Mouse (Mus musculus): ENCODE measurements around the gene Riox2. TPM values are rescaled to one million over a fixed set of nuclear protein-coding genes. Genes with fewer than 3 reads are reported as not detected.

The Riox2 gene
- total RNA-seq, 2 experiments from 2014 or later, result 16.6 to 17.9 TPM

- intact Hi-C loops (cut with DNase I), result no loop called here
- no peak for DNase-seq (ENCODE audit: low spot score)
These were observed 45.4 kb downstream of the Riox2 start for GRCm38 (mm10) chr16:59516965-59517364.

GRCm38 (mm10) chr16:59517447-59518219, 46.1 kb downstream of the Riox2 start:
- no peak for DNase-seq (ENCODE audit: low spot score)
- intact Hi-C loops (cut with DNase I), result no loop called here

- DNase-seq (ENCODE audit: low spot score), result no peak
- intact Hi-C loops (cut with DNase I), result no loop called here
These were observed 50.3 kb downstream of the Riox2 start for GRCm38 (mm10) chr16:59521752-59522423.

DNA sequence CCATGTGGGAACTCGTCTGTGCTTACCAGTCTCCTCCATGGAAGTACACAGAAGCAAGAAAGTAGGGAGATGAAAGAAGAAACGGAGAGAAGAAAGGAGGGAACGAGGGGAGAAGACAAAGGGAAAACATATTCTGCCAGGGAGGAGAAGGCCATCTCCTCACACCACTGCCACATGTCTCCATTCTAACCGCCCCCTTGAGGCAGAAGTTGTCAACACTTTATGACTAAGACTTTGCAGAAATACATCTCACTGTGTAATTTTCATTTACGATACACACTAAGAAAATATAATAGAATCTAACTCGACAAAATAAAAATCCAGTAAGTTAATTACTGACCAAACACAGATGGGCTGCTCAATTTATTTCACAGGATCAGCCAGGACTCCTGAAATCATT, 55.4 kb downstream of the Riox2 start:
- intact Hi-C loops (cut with DNase I), result no loop called here
- no peak for DNase-seq (ENCODE audit: low spot score)

DNA sequence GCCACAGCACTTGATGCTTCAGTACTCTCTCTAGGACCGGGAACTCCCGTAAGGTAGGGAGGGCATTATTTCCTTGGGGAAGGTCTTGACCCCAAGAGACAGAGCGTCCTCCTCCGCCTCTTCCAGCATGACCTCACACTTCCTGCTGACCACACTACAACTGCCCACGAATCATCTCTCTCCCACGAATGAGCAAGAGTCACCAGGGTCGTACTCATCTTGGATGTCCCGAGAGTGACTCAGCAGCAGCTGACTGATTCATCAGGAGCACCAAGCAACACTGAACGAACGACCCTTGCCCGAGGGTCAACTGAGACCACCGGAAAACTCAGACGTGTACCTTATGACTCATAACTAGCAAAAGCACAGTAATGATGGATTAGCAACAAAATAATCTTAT, 58.0 kb downstream of the Riox2 start:
- no peak for DNase-seq (ENCODE audit: low spot score)
- intact Hi-C loops (cut with DNase I), result no loop called here

DNA sequence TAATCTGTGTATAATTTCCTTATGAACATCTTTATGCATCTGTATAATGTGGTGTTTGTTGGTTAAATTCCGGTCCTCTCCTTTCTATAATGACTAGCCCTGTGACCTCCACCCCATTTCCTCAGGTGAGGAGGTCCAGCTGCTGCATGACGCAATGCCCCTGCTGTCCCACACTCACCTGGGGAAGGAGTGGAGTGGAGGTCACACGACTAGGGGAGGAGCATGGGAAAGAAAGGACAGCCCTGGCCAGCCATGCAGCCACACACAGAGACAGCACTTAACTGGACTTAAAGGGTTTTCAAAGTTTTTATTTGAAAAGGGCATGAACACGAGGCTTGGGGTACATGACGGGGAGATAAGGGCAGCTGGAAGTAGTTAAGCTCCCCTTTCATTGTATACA, 59.7 kb downstream of the Riox2 start:
- no peak for DNase-seq (ENCODE audit: low spot score)
- intact Hi-C loops (cut with DNase I), result no loop called here

GRCm38 (mm10) chr16:59532561-59532960, 61.0 kb downstream of the Riox2 start:
- DNase-seq (ENCODE audit: low spot score), result no peak
- intact Hi-C loops (cut with DNase I), result no loop called here

DNA sequence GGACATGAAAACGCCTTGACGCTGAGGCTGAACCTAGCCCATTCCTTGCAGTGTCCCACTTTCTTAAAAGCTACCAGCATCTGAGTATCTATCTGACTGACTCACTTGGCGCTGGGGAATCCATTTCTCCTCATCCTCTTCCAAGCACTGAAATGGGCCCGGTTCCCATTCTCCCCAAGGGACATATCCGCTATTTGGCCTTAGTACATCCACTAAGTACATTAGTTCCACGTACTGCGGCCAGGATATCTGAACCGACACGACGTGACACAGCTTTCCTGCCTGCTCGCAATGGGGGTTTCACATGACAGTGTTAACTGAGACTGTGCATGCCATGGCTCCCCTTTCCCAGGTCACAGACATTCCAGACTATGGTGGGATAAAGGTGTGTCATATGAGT, 62.8 kb downstream of the Riox2 start:
- intact Hi-C loops (cut with DNase I), result no loop called here
- DNase-seq (ENCODE audit: low spot score), result peak; percentile 2

GRCm38 (mm10) chr16:59535673-59536072, 64.1 kb downstream of the Riox2 start:
- intact Hi-C loops (cut with DNase I), result loop anchor here (5.0 kb wide), 1 partner anchor 82 kb away; no protein-coding TSS in a partner anchor
- DNase-seq (ENCODE audit: low spot score), result no peak

DNA sequence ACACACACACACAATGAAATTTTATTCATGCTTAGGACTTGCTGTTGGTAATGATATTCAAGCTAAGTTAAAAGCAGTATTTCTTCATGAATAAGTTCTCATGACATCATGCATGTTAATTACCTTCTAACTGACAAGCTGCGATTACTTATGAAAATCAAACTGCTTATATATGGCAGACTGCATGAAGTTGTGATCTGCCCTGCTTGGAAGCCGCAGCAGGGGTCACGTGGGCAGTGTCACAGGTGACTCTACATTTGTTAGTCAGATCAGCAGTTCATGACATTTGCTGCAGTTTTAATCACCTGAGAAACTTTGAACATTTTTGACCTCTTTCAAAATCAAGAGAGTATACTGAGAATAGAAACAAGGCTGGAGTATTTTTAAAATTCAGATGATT, 69.4 kb downstream of the Riox2 start:
- DNase-seq (ENCODE audit: low spot score), result no peak
- intact Hi-C loops (cut with DNase I), result no loop called here

- no peak for DNase-seq (ENCODE audit: low spot score)
- intact Hi-C loops (cut with DNase I), result no loop called here
These were observed 69.8 kb downstream of the Riox2 start for GRCm38 (mm10) chr16:59541382-59541781.

Other genes with a start within 250 kb of the Riox2 start
- gene Olfr201, start 199.1 kb upstream of the Riox2 start, total RNA-seq (2021), result not detected
- not detected for gene Olfr202, start 185.0 kb upstream of the Riox2 start, total RNA-seq (2021)
- not detected for gene Olfr203, start 172.9 kb upstream of the Riox2 start, total RNA-seq (2021)
- gene Olfr204, start 153.5 kb upstream of the Riox2 start, total RNA-seq (2021), result not detected
- gene Olfr205, start 140.6 kb upstream of the Riox2 start, total RNA-seq (2021), result not detected
- gene Olfr206, start 122.5 kb upstream of the Riox2 start, total RNA-seq (2021), result not detected
- not detected for gene Olfr209, start 107.8 kb upstream of the Riox2 start, total RNA-seq (2021)
- under 1 TPM in 1 of 2 experiments, not detected in 1; 0.06 TPM for gene Gabrr3, start 64.4 kb upstream of the Riox2 start, total RNA-seq (2021)
- gene Crybg3, start 129.2 kb downstream of the Riox2 start, total RNA-seq (2021), result 10 to 100 TPM; 69.3 to 76.9 TPM
- 1 to 10 TPM; 4.5 to 5.1 TPM for gene Arl6, start 167.6 kb downstream of the Riox2 start, total RNA-seq (2021)

All from heart, postnatal 25 days (tissue).